Mouse (Mus musculus) heart, embryonic 15.5 days (tissue): ENCODE results near the gene Erich6b. TPM values are rescaled to one million over a fixed set of nuclear protein-coding genes. Genes with fewer than 3 reads are reported as not detected.

Source experiments
- ATAC-seq: fragments of 200-750 bp; cut with Nextera tagmentation; replicated peaks from 2 replicates; pipeline ENCODE4 v1.8.0; 2017; ENCODE audit warnings: low read depth, moderate TSS enrichment; ENCODE audit not compliant: insufficient number of reproducible peaks, insufficient read depth, low FRiP score
- H3K27ac ChIP-seq: fragments of 300-500 bp; sonication (generic); 2 replicates; pipeline ENCODE4 v1.5.1; 2015; ENCODE audit warnings: mild to moderate bottlenecking, inconsistent platforms
- H3K27me3 ChIP-seq: fragments of 300-500 bp; sonication (generic); 2 replicates; pipeline ENCODE4 v1.6.1; 2015; ENCODE audit warnings: inconsistent platforms
- H3K36me3 ChIP-seq: fragments of 300-500 bp; sonication (generic); 2 replicates; pipeline ENCODE4 v1.6.1; 2015; ENCODE audit warnings: mild to moderate bottlenecking, inconsistent platforms
- H3K4me1 ChIP-seq: fragments of 300-500 bp; sonication (generic); replicated peaks from 2 replicates; pipeline ENCODE4 v1.6.1; 2015; ENCODE audit warnings: inconsistent platforms
- H3K4me2 ChIP-seq: fragments of 300-500 bp; sonication (generic); 2 replicates; pipeline ENCODE4 v1.6.1; 2015; ENCODE audit warnings: inconsistent platforms, mild to moderate bottlenecking, moderate library complexity
- H3K4me3 ChIP-seq: fragments of 300-500 bp; sonication (generic); 2 replicates; pipeline ENCODE4 v1.5.1; 2015; ENCODE audit warnings: mild to moderate bottlenecking, inconsistent platforms
- H3K9ac ChIP-seq: fragments of 300-500 bp; sonication (generic); 2 replicates; pipeline ENCODE4 v1.6.1; 2015; ENCODE audit warnings: mild to moderate bottlenecking, inconsistent platforms
- H3K9me3 ChIP-seq: fragments of 300-500 bp; sonication (generic); replicated peaks from 2 replicates; pipeline ENCODE4 v1.6.1; 2016; ENCODE audit warnings: inconsistent platforms
- WGBS: fragments of 180-500 bp; shearing (Covaris S2); methylation state at CpG from one replicate; pipeline ENCODE4 v1.1.7; 2015; ENCODE audit warnings: mixed read lengths; 5-methylcytosine and 5-hydroxymethylcytosine counted together
- polyA plus RNA-seq: library from polyadenylated mRNA; unstranded; fragments of >200 nt; fragmentation: Nextera tagmentation; extraction: Ambion mirVana; gene quantifications from 2 replicates; pipeline ENCODE4 v1.2.1, GENCODE M21; 2015

Erich6b gene
- polyA plus RNA-seq, 1 experiment from 2014 or later: not detected

DNA sequence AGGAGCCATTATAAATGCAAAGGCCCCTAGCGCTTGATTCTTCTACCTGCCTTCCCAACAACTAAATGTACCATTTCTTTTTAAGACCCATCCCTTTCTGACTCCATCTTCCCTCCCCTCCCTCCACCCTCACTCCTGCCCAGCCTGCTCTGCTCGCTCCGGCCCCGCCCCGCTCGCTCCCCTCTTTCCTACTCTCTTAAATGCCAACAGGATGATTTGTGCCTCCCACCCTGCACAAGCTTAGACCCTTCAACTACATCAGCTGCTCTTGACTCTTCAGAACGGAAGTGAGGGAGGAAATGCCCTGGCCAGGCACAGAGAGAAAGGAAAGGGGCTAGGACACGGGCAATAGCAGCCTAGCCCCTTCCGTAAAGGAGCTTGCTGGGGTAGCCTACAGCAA is 4.0 kb downstream of the Erich6b start:
- Histone ChIP-seq H3K27ac (no peak overlapping the region), H3K27me3 (no peaks in the 10 kb centered on the region), H3K4me2 (no peak overlapping the region), H3K36me3 (no peaks in the 10 kb centered on the region), H3K9me3 (no peaks in the 10 kb centered on the region), H3K9ac (no peak overlapping the region), H3K4me1 (no peaks in the 10 kb centered on the region), H3K4me3 (no peak overlapping the region)
- no peak for ATAC-seq
- 66% methylated on average over 9 of the region's 9 CpGs for WGBS

DNA sequence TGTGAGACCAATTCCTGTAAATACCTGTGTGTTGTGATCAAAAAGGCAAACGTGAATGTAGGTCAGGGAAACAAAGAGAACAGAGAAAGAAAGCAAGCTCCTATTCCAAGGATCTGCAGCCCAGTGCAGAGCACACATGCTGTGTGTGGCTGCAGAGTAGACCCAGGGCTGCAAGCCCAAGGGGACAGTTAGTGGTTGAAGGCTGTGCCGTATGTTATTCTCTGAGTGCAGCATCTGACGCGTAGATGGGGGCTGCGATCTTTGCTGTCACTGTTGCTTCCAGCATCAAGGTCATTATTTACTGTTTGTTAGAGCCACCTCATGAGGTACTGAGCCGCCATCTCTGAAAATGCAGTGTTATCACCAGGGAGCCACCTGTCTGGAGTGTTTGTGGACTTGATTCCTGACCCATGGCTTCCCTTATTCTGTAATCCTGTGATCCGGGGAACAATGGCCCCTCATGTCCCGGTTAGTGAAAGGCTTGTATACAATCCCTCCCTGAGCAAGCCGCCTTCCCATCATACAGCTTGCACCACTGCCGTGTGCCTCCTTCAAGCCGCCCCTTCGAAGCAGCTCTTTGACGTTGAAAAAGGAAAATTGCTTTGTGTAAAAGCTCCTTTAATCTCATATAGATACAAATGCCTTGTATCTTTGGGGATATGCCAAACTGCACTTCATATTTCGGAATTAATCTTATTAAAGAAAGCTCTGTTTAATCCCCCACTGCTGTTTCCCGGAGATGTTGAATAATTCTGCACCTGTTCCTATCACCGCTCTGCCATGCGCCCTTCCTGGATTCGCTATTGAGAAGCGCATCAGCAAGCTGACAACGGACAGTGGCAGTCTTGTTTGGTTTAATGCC is 5.1 kb downstream of the Erich6b start:
- no peaks in the 10 kb centered on the region for H3K36me3 ChIP-seq
- H3K27ac ChIP-seq: no peak overlapping the region
- no peaks in the 10 kb centered on the region for H3K9me3 ChIP-seq
- no peak overlapping the region for H3K9ac ChIP-seq
- H3K4me2 ChIP-seq: no peak overlapping the region
- H3K27me3 ChIP-seq: no peaks in the 10 kb centered on the region
- no peak overlapping the region for H3K4me3 ChIP-seq
- no peaks in the 10 kb centered on the region for H3K4me1 ChIP-seq
- no peak for ATAC-seq
- 65% methylated on average over 20 of the region's 20 CpGs for WGBS

DNA sequence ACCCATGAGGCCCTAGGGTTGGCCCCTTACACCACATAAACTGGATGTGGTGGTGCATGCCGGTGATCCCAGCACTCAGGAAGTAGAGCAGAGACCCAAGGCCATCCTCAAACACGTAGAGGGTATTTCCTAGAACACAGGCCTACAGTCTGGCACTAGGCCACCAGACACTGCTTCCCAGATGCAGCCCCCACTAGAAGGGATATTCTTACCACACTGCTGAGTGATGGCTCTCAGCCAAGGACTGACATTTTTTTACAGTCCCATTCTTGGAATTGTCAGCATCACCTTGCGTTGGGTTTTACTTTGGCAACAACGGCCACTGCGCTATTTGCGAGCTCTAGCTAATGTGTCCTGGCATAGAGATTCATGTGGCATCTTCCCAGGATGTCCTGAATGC is 18.9 kb downstream of the Erich6b start:
- ATAC-seq: peak; percentile 60; the same call in 1 of the 2 replicates
- H3K4me1 ChIP-seq: peaks cover 6% of the 10 kb centered on the region; the same call in 1 of the 2 replicates
- H3K9me3 ChIP-seq: no peaks in the 10 kb centered on the region
- no peak overlapping the region for H3K4me2 ChIP-seq
- no peak overlapping the region for H3K4me3 ChIP-seq
- H3K9ac ChIP-seq: no peak overlapping the region
- H3K27me3 ChIP-seq: no peaks in the 10 kb centered on the region; the same call in 1 of the 2 replicates
- 41% methylated on average over 6 of the region's 6 CpGs for WGBS
- H3K36me3 ChIP-seq: no peaks in the 10 kb centered on the region
- no peak overlapping the region for H3K27ac ChIP-seq

DNA sequence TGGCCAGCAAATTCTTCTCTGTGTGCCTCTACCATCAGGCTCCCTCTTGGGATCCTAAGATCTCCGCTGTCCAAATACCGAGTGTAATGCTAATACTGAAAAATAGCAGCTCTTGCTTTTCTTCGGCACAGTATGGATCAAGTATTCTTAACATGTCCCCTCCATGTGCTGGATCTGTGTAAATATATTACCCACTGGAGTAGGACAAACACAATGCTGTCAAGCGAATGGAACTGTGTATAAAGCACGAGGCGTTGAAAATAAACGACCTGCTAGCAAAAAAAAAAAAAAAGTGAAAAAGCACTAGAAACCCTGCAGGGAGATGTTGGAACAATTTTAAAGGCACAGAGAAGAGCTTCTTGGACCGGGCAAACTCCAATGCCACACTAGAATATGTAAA is 19.5 kb downstream of the Erich6b start:
- no peak overlapping the region for H3K4me3 ChIP-seq
- ATAC-seq: no peak
- no peaks in the 10 kb centered on the region for H3K9me3 ChIP-seq
- WGBS: 69% methylated on average over 8 of the region's 8 CpGs
- no peaks in the 10 kb centered on the region; the same call in 1 of the 2 replicates for H3K27me3 ChIP-seq
- H3K4me2 ChIP-seq: no peak overlapping the region
- no peak overlapping the region for H3K9ac ChIP-seq
- H3K4me1 ChIP-seq: peaks cover 6% of the 10 kb centered on the region; the same call in 1 of the 2 replicates
- no peaks in the 10 kb centered on the region for H3K36me3 ChIP-seq
- no peak overlapping the region for H3K27ac ChIP-seq

DNA sequence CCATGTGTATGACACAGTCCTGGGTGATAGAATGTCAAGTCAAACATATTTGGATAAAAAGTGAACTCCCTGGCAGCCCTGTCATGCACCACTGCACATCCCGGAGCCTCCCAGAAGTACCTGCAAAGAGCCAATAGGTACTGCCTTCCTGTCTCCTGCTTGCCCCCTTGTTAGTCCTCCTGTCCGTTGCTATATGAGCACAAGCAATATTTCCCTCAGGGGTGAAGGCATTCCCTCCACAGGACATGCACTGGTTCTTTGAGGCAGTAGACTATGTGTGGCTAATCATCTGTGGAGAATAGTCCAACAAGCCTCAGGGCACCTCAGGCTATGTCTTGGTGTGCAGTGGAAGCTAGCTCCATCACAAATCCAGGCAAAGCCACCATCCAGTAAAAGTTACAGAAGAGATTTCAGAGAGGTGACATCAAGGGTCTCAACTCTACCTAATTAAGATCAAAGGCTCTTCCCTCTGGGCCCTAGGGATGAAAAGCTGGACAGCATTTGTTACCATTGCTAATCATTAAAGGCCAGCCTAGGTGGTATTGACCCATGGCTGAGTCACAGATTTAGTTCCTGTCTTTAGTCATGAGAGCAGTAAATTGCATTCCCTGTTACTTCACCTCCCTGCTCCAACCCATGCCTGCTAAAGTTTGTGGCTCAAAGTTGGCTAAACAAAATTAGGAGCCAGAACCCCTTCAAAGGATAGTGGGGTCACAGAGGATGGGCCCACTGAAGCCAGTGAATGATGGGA is 23.5 kb downstream of the Erich6b start:
- WGBS: 86% methylated on average over 2 of the region's 2 CpGs
- H3K36me3 ChIP-seq: no peaks in the 10 kb centered on the region
- no peak overlapping the region for H3K4me2 ChIP-seq
- no peak overlapping the region for H3K9ac ChIP-seq
- H3K27me3 ChIP-seq: no peaks in the 10 kb centered on the region
- no peak for ATAC-seq
- no peak overlapping the region for H3K4me3 ChIP-seq
- H3K9me3 ChIP-seq: no peaks in the 10 kb centered on the region
- H3K27ac ChIP-seq: no peak overlapping the region
- peaks cover 6% of the 10 kb centered on the region; the same call in 1 of the 2 replicates for H3K4me1 ChIP-seq

DNA sequence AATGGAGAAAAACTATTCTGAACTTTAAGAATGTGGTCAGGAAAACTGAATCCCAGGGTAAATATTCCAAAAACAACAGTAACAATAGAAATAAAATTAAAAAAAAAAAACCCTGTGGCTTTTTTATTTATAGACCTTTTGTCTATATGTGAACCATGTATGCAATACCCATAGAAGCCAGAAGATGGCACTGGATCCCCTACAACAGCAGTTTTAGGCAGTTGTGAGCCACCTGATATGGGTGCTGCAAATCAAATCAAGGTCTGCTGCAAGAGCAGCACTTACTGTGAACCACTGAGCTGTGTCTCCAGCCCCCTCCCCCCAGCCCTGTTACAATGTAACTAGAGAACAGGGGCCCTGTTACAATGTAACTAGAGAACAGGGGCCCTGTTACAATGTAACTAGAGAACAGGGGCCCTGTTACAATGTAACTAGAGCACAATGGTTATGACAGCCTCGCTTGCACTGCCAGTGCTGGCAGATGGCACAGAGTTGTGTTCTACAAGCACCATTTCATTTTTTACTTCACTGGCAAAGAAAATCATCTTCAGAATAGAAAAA is 27.1 kb downstream of the Erich6b start:
- Histone ChIP-seq H3K27me3 (no peaks in the 10 kb centered on the region), H3K9ac (no peak overlapping the region), H3K4me3 (no peak overlapping the region), H3K36me3 (no peaks in the 10 kb centered on the region), H3K4me1 (no peaks in the 10 kb centered on the region), H3K9me3 (no peaks in the 10 kb centered on the region), H3K27ac (no peak overlapping the region), H3K4me2 (no peak overlapping the region)
- ATAC-seq: no peak
- 70% methylated on average over 1 of the region's 1 CpGs for WGBS

DNA sequence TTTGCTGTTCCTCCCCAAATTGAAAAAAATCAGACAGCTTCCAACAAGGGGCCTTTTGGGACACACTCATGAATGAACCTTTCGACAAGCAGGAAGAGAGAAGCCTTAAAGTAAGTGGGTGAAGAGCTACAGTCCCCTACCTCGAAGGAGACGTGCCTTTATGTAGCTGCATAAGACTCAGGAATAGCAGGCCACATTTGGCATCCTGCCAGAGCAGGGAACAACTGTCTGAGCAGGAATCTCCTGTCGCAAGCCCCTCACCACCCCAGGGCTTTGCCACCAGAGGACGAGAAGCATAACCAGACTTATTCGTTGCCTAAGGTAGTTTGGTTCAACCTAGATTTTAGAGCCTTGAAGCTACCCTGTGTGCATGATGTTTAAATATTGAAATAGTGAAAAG is 34.3 kb downstream of the Erich6b start:
- Histone ChIP-seq H3K4me3 (no peak overlapping the region), H3K9ac (no peak overlapping the region), H3K27me3 (no peaks in the 10 kb centered on the region), H3K36me3 (no peaks in the 10 kb centered on the region), H3K9me3 (no peaks in the 10 kb centered on the region), H3K27ac (no peak overlapping the region), H3K4me1 (no peaks in the 10 kb centered on the region), H3K4me2 (no peak overlapping the region)
- no peak for ATAC-seq
- WGBS: 37% methylated on average over 6 of the region's 6 CpGs

DNA sequence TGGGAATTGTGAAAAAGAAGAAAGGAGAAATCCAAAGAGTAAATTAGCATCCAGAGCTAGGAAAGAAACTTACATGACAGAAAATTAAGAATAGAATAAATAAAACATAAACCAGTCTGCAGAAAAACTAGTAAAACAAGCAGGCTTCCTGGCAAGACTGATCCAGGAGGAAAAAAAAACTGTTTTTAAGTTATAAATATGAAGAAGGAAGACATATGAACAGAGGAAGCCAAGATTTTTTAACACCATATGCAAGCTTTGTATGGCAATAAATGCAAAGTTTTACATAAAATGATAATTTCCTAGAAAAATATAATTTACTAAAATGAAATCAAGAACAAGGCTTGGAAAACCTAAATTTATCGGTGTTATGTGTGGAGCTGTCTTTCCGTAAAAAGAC is 48.4 kb downstream of the Erich6b start:
- Histone ChIP-seq H3K4me3 (no peak overlapping the region), H3K9ac (no peak overlapping the region), H3K9me3 (no peaks in the 10 kb centered on the region), H3K4me2 (no peak overlapping the region), H3K27ac (no peak overlapping the region), H3K27me3 (no peaks in the 10 kb centered on the region), H3K36me3 (no peaks in the 10 kb centered on the region), H3K4me1 (no peaks in the 10 kb centered on the region)
- WGBS: 91% methylated on average over 2 of the region's 2 CpGs
- no peak for ATAC-seq

DNA sequence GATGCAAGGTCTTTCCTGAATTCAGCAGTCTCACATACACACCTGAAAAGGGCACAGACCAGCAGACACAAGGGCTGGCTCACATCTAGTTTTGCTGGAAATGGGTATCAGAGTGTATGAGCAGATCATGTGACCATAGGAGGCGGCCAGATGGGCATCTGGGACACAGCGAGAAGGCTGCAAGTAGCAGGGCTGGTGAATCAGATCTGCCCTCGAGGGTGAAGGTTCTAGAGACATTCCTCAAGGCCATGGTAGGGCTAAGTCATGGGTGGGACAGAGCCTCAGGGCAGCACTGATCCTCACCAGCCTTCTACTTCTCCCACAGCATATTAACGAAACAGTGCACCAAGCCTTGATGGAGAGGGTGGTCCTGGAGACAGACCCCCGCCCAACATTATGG is 54.0 kb downstream of the Erich6b start:
- H3K4me3 ChIP-seq: no peak overlapping the region
- 75% methylated on average over 5 of the region's 5 CpGs for WGBS
- no peaks in the 10 kb centered on the region for H3K27me3 ChIP-seq
- H3K4me2 ChIP-seq: no peak overlapping the region
- H3K27ac ChIP-seq: no peak overlapping the region
- ATAC-seq: no peak
- no peak overlapping the region for H3K9ac ChIP-seq
- peaks cover 2% of the 10 kb centered on the region; the same call in 1 of the 2 replicates for H3K36me3 ChIP-seq
- no peaks in the 10 kb centered on the region for H3K4me1 ChIP-seq
- no peaks in the 10 kb centered on the region for H3K9me3 ChIP-seq

DNA sequence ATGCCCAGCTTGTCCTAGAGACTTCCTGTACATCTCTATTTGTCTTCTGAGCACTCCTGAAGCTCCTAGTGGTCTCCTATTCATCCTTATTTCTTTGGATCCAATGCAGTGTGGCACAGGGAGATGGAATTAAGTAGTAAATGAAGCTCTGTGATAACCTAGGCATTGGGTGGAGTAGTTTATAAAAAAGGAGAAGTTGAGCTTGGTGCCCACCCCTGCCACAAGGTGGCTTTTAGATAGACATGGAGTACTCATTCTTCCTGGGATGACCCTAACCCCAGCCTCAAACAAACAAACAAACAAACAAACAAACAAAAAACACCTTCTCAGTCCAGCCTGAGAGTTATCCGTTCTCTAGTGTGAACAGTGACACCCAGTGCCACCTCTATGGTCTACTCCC is 55.9 kb downstream of the Erich6b start:
- Histone ChIP-seq H3K4me3 (no peak overlapping the region), H3K4me1 (no peaks in the 10 kb centered on the region), H3K36me3 (peaks cover 8% of the 10 kb centered on the region), H3K9ac (no peak overlapping the region), H3K9me3 (no peaks in the 10 kb centered on the region), H3K4me2 (no peak overlapping the region), H3K27me3 (no peaks in the 10 kb centered on the region), H3K27ac (no peak overlapping the region)
- no peak for ATAC-seq
- WGBS: 77% methylated on average over 1 of the region's 1 CpGs

DNA sequence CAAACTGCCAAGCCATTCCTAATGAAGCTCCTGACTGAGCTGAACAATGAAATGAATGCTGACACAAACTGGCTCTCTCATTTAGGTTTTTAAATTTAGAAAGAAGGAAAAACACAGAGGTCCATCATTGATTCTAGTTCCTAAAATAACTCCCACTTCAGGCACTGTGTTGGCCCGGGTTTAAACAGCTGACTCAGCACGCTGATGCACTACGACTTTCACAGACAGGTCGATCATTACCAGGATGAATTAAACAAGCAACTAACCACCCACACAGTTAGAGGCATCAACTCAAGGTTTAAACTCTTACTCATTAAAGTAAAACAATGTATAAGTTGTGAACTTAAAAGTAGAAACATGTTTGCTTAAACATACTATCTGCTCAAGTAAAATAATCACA is 64.6 kb downstream of the Erich6b start:
- H3K9me3 ChIP-seq: no peaks in the 10 kb centered on the region
- WGBS: 62% methylated on average over 4 of the region's 4 CpGs
- H3K4me2 ChIP-seq: no peak overlapping the region
- ATAC-seq: no peak
- no peak overlapping the region for H3K9ac ChIP-seq
- peaks cover 54% of the 10 kb centered on the region for H3K36me3 ChIP-seq
- H3K27me3 ChIP-seq: no peaks in the 10 kb centered on the region
- no peak overlapping the region for H3K27ac ChIP-seq
- H3K4me3 ChIP-seq: no peak overlapping the region
- H3K4me1 ChIP-seq: no peaks in the 10 kb centered on the region
